Mouse (Mus musculus) olfactory bulb, adult 2 months (tissue): ENCODE measurements around the gene Tmem109.

ENCODE experiments used
- CTCF ChIP-seq: fragments of 200-500 bp; IDR thresholded peaks from 2 replicates; pipeline ENCODE4 v1.5.1; 2012; ENCODE audit warnings: low read depth, mild to moderate bottlenecking, low read length, moderate library complexity; ENCODE audit not compliant: insufficient read depth
- POLR2A ChIP-seq: fragments of 200-500 bp; IDR thresholded peaks from 2 replicates; pipeline ENCODE4 v1.6.1; 2012; ENCODE audit warnings: mild to moderate bottlenecking, low read depth, low read length, moderate library complexity; ENCODE audit not compliant: insufficient read depth

- TF ChIP-seq POLR2A (no peak), CTCF (no peak)
Measured at GRCm38 (mm10) chr19:10926666-10927065, 44.9 kb upstream of the Tmem109 start.
